Mouse (Mus musculus) limb, embryonic 11.5 days (tissue): ENCODE measurements around the gene Ccdc124. TPM values are rescaled to one million over a fixed set of nuclear protein-coding genes. Genes with fewer than 3 reads are reported as not detected.

Experiments used
- ATAC-seq: fragments of 200-750 bp; cut with Nextera tagmentation; 2 replicates; pipeline ENCODE4 v1.8.0; 2017; ENCODE audit warnings: low read depth; ENCODE audit not compliant: insufficient number of reproducible peaks, low FRiP score, low TSS enrichment
- DNase-seq: peaks from one replicate; pipeline ENCODE4 v3.0.0-alpha.2; 2015; ENCODE audit warnings: low spot score
- H3K27ac ChIP-seq: fragments of 300-500 bp; sonication (generic); replicated peaks from 2 replicates; pipeline ENCODE4 v1.5.1; 2014; ENCODE audit warnings: low read depth, mild to moderate bottlenecking, low read length
- H3K27me3 ChIP-seq: fragments of 300-500 bp; sonication (generic); 2 replicates; pipeline ENCODE4 v1.6.1; 2014; ENCODE audit warnings: mild to moderate bottlenecking, low read length, mixed read lengths; ENCODE audit not compliant: control insufficient read depth, insufficient read depth
- H3K36me3 ChIP-seq: fragments of 300-500 bp; sonication (generic); 2 replicates; pipeline ENCODE4 v1.6.1; 2014; ENCODE audit warnings: mild to moderate bottlenecking, low read length, moderate library complexity, mixed read lengths; ENCODE audit not compliant: control insufficient read depth, insufficient read depth
- H3K4me1 ChIP-seq: fragments of 300-500 bp; sonication (generic); 2 replicates; pipeline ENCODE4 v1.6.1; 2014; ENCODE audit warnings: low read length, mixed read lengths; ENCODE audit not compliant: control insufficient read depth, insufficient read depth
- H3K4me2 ChIP-seq: fragments of 300-500 bp; sonication (generic); 2 replicates; pipeline ENCODE4 v1.6.1; 2014; ENCODE audit warnings: low read depth, mild to moderate bottlenecking, moderate library complexity; ENCODE audit not compliant: severe bottlenecking
- H3K4me3 ChIP-seq: fragments of 300-500 bp; sonication (generic); 2 replicates; pipeline ENCODE4 v1.5.1; 2014; ENCODE audit warnings: low read depth, low read length
- H3K9ac ChIP-seq: fragments of 300-500 bp; sonication (generic); 2 replicates; pipeline ENCODE4 v1.6.1; 2014; ENCODE audit warnings: mild to moderate bottlenecking, low read length
- H3K9me3 ChIP-seq: fragments of 300-500 bp; sonication (generic); 2 replicates; pipeline ENCODE4 v1.6.1; 2016; ENCODE audit warnings: low read length; ENCODE audit not compliant: control insufficient read depth
- WGBS: fragments of 180-500 bp; shearing (Covaris S2); extraction: QIAGEN DNeasy Blood & Tissue Kit; methylation state at CpG from one replicate; pipeline ENCODE4 v1.1.7; 2014; 5-methylcytosine and 5-hydroxymethylcytosine counted together
- polyA plus RNA-seq: library from polyadenylated mRNA; unstranded; fragments of >200 nt; fragmentation: Nextera tagmentation; extraction: Ambion mirVana; gene quantifications from 2 replicates; pipeline ENCODE4 v1.2.1, GENCODE M21; 2014

The Ccdc124 gene
- polyA plus RNA-seq, 1 experiment from 2014 or later: 161 TPM

DNA sequence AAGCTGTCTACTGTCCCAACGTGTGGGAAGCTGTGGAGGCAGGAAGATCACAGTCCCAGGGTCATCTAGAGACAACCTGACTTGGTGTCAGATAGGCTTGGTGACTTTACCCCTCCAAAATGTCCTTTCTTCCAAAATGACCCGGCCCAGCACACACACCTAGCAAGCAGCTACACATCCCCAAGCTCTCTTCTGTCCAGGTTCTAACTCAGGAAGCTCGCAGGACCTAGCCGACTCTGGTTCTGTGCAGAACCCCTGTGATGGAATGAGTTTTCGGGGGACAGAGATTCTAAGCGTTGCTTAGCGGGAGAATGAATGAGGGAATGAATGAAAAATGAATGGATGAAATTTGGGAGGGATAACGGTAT lies 31.7 kb upstream of the Ccdc124 start:
- no peaks in the 10 kb centered on the region for H3K36me3 ChIP-seq
- peak overlapping the region; percentile 94 for H3K4me2 ChIP-seq
- DNase-seq (no peak), ATAC-seq (0 out of 2 replicates have a peak, but pooled peaks have one; percentile 4)
- peak overlapping the region; percentile 95 for H3K4me3 ChIP-seq
- H3K9ac ChIP-seq: peak overlapping the region; percentile 89
- peaks cover 5% of the 10 kb centered on the region for H3K4me1 ChIP-seq
- H3K9me3 ChIP-seq: no peaks in the 10 kb centered on the region
- H3K27ac ChIP-seq: no peak overlapping the region
- 19% methylated on average over 8 of the region's 8 CpGs for WGBS
- H3K27me3 ChIP-seq: no peaks in the 10 kb centered on the region

DNA sequence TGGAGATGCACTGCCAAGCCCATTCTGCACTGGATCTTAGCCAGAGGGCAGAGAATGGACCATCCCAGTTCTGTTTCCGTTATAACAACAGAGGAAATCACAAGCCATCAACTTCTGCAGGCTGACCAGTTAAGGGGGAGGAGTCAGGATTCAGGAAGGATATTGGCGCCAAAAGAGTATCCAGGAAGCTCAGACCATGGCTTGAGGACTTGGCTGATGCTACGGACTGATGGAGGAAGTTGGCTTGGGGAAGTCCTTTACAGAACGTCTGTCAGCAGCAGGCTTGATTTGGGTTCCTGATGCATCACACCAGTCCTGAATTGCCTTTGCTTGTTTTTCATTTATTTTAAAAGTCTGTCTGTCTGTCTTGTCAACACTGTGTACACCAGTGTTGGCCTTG lies 30.8 kb upstream of the Ccdc124 start:
- WGBS: 69% methylated on average over 4 of the region's 4 CpGs
- no peak for ATAC-seq
- Histone ChIP-seq H3K4me3 (no peak overlapping the region), H3K9ac (no peak overlapping the region; the same call in 1 of the 2 replicates), H3K4me1 (peaks cover 5% of the 10 kb centered on the region), H3K27me3 (no peaks in the 10 kb centered on the region), H3K9me3 (no peaks in the 10 kb centered on the region), H3K36me3 (no peaks in the 10 kb centered on the region), H3K4me2 (no peak overlapping the region), H3K27ac (no peak overlapping the region)
- no peak for DNase-seq

DNA sequence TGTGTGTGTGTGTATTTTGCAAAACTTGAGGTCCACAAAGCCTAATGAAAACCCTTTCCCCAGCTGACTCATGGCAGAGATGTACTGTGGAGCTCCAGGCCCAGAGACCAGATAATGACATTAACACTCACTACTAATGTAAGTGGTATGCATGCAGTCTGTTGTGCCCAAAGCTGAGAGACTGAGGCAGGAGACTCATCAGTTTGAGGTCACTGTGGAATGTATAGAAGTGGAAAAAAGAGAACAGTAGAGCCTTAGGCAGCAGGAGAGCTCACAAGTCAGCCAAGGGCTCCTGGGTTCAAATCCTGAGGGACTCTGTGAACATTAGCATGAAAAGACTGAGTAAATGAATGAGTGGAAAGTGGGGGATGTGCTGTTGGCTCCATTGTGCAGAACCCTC lies 29.8 kb upstream of the Ccdc124 start:
- Histone ChIP-seq H3K4me2 (no peak overlapping the region), H3K36me3 (no peaks in the 10 kb centered on the region), H3K4me1 (peaks cover 5% of the 10 kb centered on the region), H3K27me3 (no peaks in the 10 kb centered on the region), H3K27ac (no peak overlapping the region), H3K4me3 (no peak overlapping the region), H3K9me3 (no peaks in the 10 kb centered on the region), H3K9ac (no peak overlapping the region)
- DNase-seq: no peak
- ATAC-seq: no peak

DNA sequence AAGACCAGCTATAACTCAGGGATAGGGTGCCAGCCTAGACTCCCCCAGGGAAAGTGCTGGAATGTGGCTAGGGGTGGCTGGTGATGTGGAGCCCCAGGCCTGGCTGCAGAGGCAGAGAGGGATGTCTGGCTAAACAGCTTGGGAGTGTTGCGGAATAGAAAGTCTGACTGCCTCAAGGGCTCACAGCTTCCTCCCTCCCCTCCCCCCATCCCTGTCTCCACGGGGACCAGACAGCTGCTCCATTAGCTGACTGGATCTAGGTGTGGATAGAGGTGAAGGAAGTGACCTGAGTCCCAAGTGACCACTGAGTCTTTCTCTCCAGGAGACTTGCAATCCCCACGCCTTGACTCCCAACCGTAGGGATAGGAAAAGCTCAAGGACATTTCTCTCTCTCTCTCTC lies 29.4 kb upstream of the Ccdc124 start:
- Histone ChIP-seq H3K27ac (no peak overlapping the region), H3K4me1 (peaks cover 5% of the 10 kb centered on the region), H3K27me3 (no peaks in the 10 kb centered on the region), H3K9me3 (no peaks in the 10 kb centered on the region), H3K4me3 (no peak overlapping the region), H3K9ac (no peak overlapping the region; the same call in 1 of the 2 replicates), H3K4me2 (no peak overlapping the region), H3K36me3 (no peaks in the 10 kb centered on the region)
- no peak for ATAC-seq
- 46% methylated on average over 4 of the region's 4 CpGs for WGBS
- DNase-seq: no peak

DNA sequence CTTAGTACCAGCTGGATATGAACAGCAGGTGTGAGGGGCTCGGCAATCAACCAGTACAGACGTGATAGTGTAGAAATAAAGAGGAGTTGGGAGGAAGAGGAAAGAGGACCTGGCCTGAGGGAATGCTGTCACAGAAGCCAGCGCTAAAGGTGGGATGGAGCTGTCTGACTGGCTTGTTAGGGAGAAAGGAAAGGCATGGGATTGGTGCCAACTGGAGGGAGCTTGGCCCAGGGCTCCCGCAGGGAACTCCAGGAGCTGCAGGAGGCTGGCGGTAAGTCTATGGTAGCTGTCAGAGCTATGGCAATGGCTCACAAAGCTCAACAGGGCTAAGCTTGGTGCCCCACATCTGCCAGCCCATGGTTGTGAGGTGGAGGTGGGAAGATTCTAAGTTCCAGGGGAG lies 28.5 kb upstream of the Ccdc124 start:
- H3K9ac ChIP-seq: 0 out of 2 replicates have a peak overlapping the region, but pooled peaks have one; percentile 27
- H3K36me3 ChIP-seq: no peaks in the 10 kb centered on the region
- WGBS: 36% methylated on average over 5 of the region's 5 CpGs

DNA sequence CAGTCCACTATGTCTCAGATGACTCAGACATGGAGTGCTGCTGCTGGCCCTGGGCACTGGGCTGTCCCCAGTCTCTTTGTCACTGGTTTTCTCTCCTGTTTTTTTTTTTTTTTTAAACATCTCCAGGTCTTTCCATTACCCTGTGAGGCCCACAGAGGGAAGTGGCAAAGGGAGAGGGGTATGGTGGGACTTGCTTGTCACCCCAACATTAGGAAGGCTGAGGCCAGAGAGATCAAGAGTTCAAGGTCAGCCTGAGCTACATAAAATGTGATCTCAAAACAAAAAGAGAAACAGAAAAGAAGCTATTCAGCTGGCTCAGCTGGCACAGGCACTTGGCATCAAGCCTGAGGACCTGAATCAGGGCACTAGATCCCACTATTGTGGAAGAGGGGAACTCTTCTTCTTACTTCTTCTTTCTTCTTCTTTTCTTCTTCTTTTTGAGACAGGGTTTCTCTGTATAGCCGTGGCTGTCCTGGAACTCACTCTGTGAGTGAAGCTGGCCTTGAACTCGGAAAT lies 27.2 kb upstream of the Ccdc124 start:
- Histone ChIP-seq H3K4me2 (no peak overlapping the region), H3K4me1 (0 out of 2 replicates have a peak, but pooled peaks cover 3% of the 10 kb centered on the region), H3K27ac (no peak overlapping the region), H3K4me3 (no peak overlapping the region), H3K9ac (no peak overlapping the region), H3K36me3 (0 out of 2 replicates have a peak, but pooled peaks cover under 1% of the 10 kb centered on the region), H3K27me3 (no peaks in the 10 kb centered on the region), H3K9me3 (no peaks in the 10 kb centered on the region)
- DNase-seq (no peak), ATAC-seq (no peak)
- WGBS: 79% methylated on average over 2 of the region's 2 CpGs

More for the DNA sequence above, 28.5 kb upstream of the Ccdc124 start:
- H3K4me3 ChIP-seq: no peak overlapping the region
- ATAC-seq (no peak), DNase-seq (no peak)
- peaks cover 5% of the 10 kb centered on the region for H3K4me1 ChIP-seq
- H3K27ac ChIP-seq: no peak overlapping the region
- no peak overlapping the region for H3K4me2 ChIP-seq
- no peaks in the 10 kb centered on the region for H3K9me3 ChIP-seq
- no peaks in the 10 kb centered on the region for H3K27me3 ChIP-seq

DNA sequence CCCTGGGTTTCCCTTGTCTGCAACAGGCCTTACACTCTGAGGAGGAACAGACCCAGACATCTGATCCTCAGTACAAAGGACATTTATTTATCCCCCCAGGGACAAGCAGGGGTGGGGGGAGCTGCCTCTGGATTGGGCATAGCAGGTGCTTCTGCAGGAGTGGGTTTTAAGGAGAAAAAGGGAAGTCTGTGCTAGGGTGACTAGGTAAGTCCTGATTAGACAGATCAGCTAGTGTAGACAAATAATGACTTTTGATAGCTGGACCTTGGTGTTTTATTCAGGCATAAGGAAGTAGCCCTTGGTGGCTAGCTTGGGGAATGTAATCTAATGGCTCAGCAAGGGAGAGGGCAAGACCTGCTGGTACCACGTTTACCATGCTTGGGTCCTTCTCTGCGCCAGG lies 25.5 kb upstream of the Ccdc124 start:
- H3K36me3 ChIP-seq: peaks cover 12% of the 10 kb centered on the region
- no peaks in the 10 kb centered on the region for H3K9me3 ChIP-seq
- H3K27ac ChIP-seq: no peak overlapping the region
- DNase-seq (no peak), ATAC-seq (no peak)
- H3K27me3 ChIP-seq: no peaks in the 10 kb centered on the region
- H3K4me3 ChIP-seq: no peak overlapping the region
- 0 out of 2 replicates have a peak, but pooled peaks cover 3% of the 10 kb centered on the region for H3K4me1 ChIP-seq
- H3K4me2 ChIP-seq: no peak overlapping the region
- 84% methylated on average over 2 of the region's 2 CpGs for WGBS
- H3K9ac ChIP-seq: no peak overlapping the region

DNA sequence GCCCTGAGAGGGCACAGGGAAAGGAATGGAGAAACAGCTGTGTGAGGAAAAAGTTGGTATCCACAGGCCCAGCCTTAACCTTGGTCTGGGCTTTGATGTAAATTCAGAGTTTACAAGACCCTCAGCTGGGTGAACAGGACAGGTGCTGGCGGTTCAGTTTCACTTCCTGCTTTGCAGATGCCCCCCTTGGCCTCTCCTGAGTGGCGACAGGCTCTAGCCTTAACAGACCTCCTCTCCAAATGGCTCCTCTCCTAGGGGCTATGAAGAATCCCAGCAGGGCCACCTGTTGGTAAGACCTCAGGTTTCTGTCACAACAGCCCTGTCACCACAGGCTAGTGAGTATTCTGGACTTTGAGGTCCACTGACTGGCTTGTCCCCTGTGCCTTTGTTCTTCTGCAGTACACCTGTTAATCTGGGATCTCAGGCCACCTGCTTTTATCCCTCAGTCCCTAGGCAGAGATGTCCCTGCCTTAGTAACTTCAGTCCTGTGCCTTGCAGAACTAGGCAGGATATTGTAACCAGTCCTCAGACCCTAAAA lies 25.0 kb upstream of the Ccdc124 start:
- 0 out of 2 replicates have a peak, but pooled peaks cover 3% of the 10 kb centered on the region for H3K4me1 ChIP-seq
- no peaks in the 10 kb centered on the region; the same call in 1 of the 2 replicates for H3K27me3 ChIP-seq
- H3K27ac ChIP-seq: no peak overlapping the region
- H3K9me3 ChIP-seq: no peaks in the 10 kb centered on the region
- WGBS: 37% methylated on average over 2 of the region's 2 CpGs
- no peak for ATAC-seq
- no peak for DNase-seq
- H3K9ac ChIP-seq: no peak overlapping the region
- H3K4me3 ChIP-seq: no peak overlapping the region; the same call in 1 of the 2 replicates
- H3K36me3 ChIP-seq: peaks cover 12% of the 10 kb centered on the region
- no peak overlapping the region for H3K4me2 ChIP-seq
